Mouse (Mus musculus) liver, embryonic 14.5 days (tissue): ENCODE measurements at regions not wholly inside any gene's neighbourhood (a gene's known extent, or its start where the extent isn't known, plus 50 kb on each side); places are given as distances from the start of the nearest gene placed in this dataset.

Experiments used
- ATAC-seq: fragments of 200-750 bp; cut with Nextera tagmentation; 2 replicates; pipeline ENCODE4 v1.8.0; 2017; ENCODE audit warnings: moderate number of reproducible peaks, mild to moderate bottlenecking, moderate library complexity; ENCODE audit not compliant: insufficient read depth
- DNase-seq, 3 experiments: peaks; one replicate each; pipeline ENCODE4 v3.0.0-alpha.2; 2012 to 2013; ENCODE audit warnings: low read depth in 3 of 3, low spot score in 3 of 3
- H3K27ac ChIP-seq: fragments of 300-500 bp; sonication (generic); 2 replicates; pipeline ENCODE4 v1.5.1; 2014; ENCODE audit warnings: moderate library complexity, mild to moderate bottlenecking, control low read depth, inconsistent platforms
- H3K27me3 ChIP-seq: fragments of 300-500 bp; sonication (generic); 2 replicates; pipeline ENCODE4 v1.6.1; 2014; ENCODE audit warnings: mild to moderate bottlenecking, low read length, moderate library complexity; ENCODE audit not compliant: control insufficient read depth, insufficient read depth
- H3K36me3 ChIP-seq: fragments of 300-500 bp; sonication (generic); replicated peaks from 2 replicates; pipeline ENCODE4 v1.6.1; 2014; ENCODE audit warnings: low read depth; ENCODE audit not compliant: control insufficient read depth, insufficient read depth
- H3K4me1 ChIP-seq, 2 experiments: fragments of 200-500 bp in 1 of 2; fragments of 300-500 bp in 1 of 2; sonication (generic) in 1 of 2; replicated peaks; 2 replicates each; pipeline ENCODE4 v1.6.1; 2012 to 2014; ENCODE audit warnings: antibody characterized with exemption in 1 of 2, inconsistent platforms in 1 of 2, low read length in 1 of 2; ENCODE audit not compliant: control insufficient read depth in 2 of 2, insufficient read depth in 2 of 2
- H3K4me2 ChIP-seq: fragments of 300-500 bp; sonication (generic); 2 replicates; pipeline ENCODE4 v1.6.1; 2014; ENCODE audit warnings: low read depth, mild to moderate bottlenecking, control low read depth, moderate library complexity
- H3K4me3 ChIP-seq, 2 experiments: fragments of 200-500 bp in 1 of 2; fragments of 300-500 bp in 1 of 2; sonication (generic) in 1 of 2; 2 replicates each; pipeline ENCODE4 v1.5.1; 2012 to 2014; ENCODE audit warnings: low read depth in 2 of 2, low read length in 2 of 2, mild to moderate bottlenecking in 2 of 2, control low read depth in 1 of 2, inconsistent platforms in 1 of 2, moderate library complexity in 1 of 2; ENCODE audit not compliant: insufficient read depth in 1 of 2
- H3K9ac ChIP-seq: fragments of 300-500 bp; sonication (generic); replicated peaks from 2 replicates; pipeline ENCODE4 v1.6.1; 2014; ENCODE audit warnings: mild to moderate bottlenecking, control low read depth, moderate library complexity
- H3K9me3 ChIP-seq: fragments of 300-500 bp; sonication (generic); 2 replicates; pipeline ENCODE4 v1.6.1; 2016; ENCODE audit warnings: low read length, mixed read lengths; ENCODE audit not compliant: control insufficient read depth
- CTCF ChIP-seq: IDR thresholded peaks from 2 replicates; pipeline ENCODE4 v1.5.1; 2016; ENCODE audit warnings: antibody characterized with exemption, low read depth, control low read depth
- EP300 ChIP-seq: IDR thresholded peaks from 2 replicates; pipeline ENCODE4 v1.6.1; 2016; ENCODE audit warnings: antibody characterized with exemption, low read depth
- WGBS: fragments of 180-500 bp; shearing (Covaris S2); extraction: QIAGEN DNeasy Blood & Tissue Kit; methylation state at CpG from one replicate; pipeline ENCODE4 v1.1.7; 2014; ENCODE audit not compliant: insufficient replicate concordance; 5-methylcytosine and 5-hydroxymethylcytosine counted together

- Histone ChIP-seq H3K27ac (no peak overlapping the region), H3K9me3 (no peaks in the 10 kb centered on the region), H3K27me3 (no peaks in the 10 kb centered on the region), H3K36me3 (no peaks in the 10 kb centered on the region), H3K4me2 (no peak overlapping the region), H3K4me3 (no peak overlapping the region), H3K9ac (no peak overlapping the region), H3K4me1 (no peaks in the 10 kb centered on the region)
- DNase-seq (no peak), ATAC-seq (no peak)
- TF ChIP-seq EP300 (no peak), CTCF (no peak)
Measured at GRCm38 (mm10) chr3:15128370-15128769, 203.7 kb downstream of the Gm9733 start.

GRCm38 (mm10) chr3:15128960-15129359 lies 203.1 kb downstream of the Gm9733 start:
- TF ChIP-seq EP300 = no peak
- TF ChIP-seq CTCF = no peak
- Histone ChIP-seq H3K27ac (no peak overlapping the region), H3K4me2 (no peak overlapping the region), H3K4me3 (no peak overlapping the region), H3K36me3 (no peaks in the 10 kb centered on the region), H3K27me3 (no peaks in the 10 kb centered on the region), H3K9ac (no peak overlapping the region), H3K4me1 (no peaks in the 10 kb centered on the region), H3K9me3 (no peaks in the 10 kb centered on the region)
- ATAC-seq = no peak
- no peak for DNase-seq
- 48% methylated on average over 3 of the region's 3 CpGs for WGBS

- Histone ChIP-seq H3K36me3 (no peaks in the 10 kb centered on the region), H3K27me3 (no peaks in the 10 kb centered on the region), H3K4me2 (no peak overlapping the region), H3K9ac (no peak overlapping the region), H3K4me3 (no peak overlapping the region), H3K9me3 (no peaks in the 10 kb centered on the region), H3K27ac (no peak overlapping the region), H3K4me1 (no peaks in the 10 kb centered on the region)
- TF ChIP-seq EP300 = no peak
- TF ChIP-seq CTCF = no peak
- 78% methylated on average over 9 of the region's 9 CpGs for WGBS
- no peak for ATAC-seq
- DNase-seq = no peak
Measured at GRCm38 (mm10) chr3:15129729-15130369, 202.3 kb downstream of the Gm9733 start.

GRCm38 (mm10) chr3:15132136-15132535 lies 200.0 kb downstream of the Gm9733 start:
- H3K27me3 ChIP-seq = no peaks in the 10 kb centered on the region
- ATAC-seq (no peak), DNase-seq (no peak)
- H3K9me3 ChIP-seq = no peaks in the 10 kb centered on the region
- no peak overlapping the region for H3K27ac ChIP-seq
- no peak overlapping the region for H3K9ac ChIP-seq
- H3K4me1 ChIP-seq = no peaks in the 10 kb centered on the region
- no peak overlapping the region for H3K4me3 ChIP-seq
- H3K4me2 ChIP-seq = no peak overlapping the region
- TF ChIP-seq CTCF (no peak), EP300 (no peak)
- H3K36me3 ChIP-seq = no peaks in the 10 kb centered on the region
- 52% methylated on average over 5 of the region's 5 CpGs for WGBS

GRCm38 (mm10) chr3:15139550-15139949 lies 192.6 kb downstream of the Gm9733 start:
- 70% methylated on average over 1 of the region's 1 CpGs for WGBS
- ATAC-seq = no peak
- no peaks in the 10 kb centered on the region for H3K9me3 ChIP-seq
- no peak for DNase-seq
- TF ChIP-seq CTCF = no peak
- TF ChIP-seq EP300 = no peak
- H3K36me3 ChIP-seq = no peaks in the 10 kb centered on the region
- no peak overlapping the region for H3K4me3 ChIP-seq
- H3K4me2 ChIP-seq = no peak overlapping the region
- H3K27ac ChIP-seq = no peak overlapping the region
- no peaks in the 10 kb centered on the region for H3K27me3 ChIP-seq
- H3K4me1 ChIP-seq = no peaks in the 10 kb centered on the region
- H3K9ac ChIP-seq = no peak overlapping the region
